Mouse (Mus musculus): Measurements from ENCODE around the gene Plekha1. TPM values are rescaled to one million over a fixed set of nuclear protein-coding genes. Genes with fewer than 3 reads are reported as not detected.

Gene Plekha1
- polyA plus RNA-seq, 1 experiment: 9.9 TPM

- H3K4me3 ChIP-seq (ENCODE audit: insufficient read depth, poor library complexity, severe bottlenecking): no peak overlapping the region
- H3K79me2 ChIP-seq (ENCODE audit: control insufficient read depth, insufficient read depth): no peaks in the 10 kb centered on the region
- no peaks in the 10 kb centered on the region for H3K79me3 ChIP-seq (ENCODE audit: low read depth)
- H3ac ChIP-seq (ENCODE audit: control insufficient read depth, insufficient read length, low read depth): no peak overlapping the region
- H3K36me3 ChIP-seq (ENCODE audit: control insufficient read depth, insufficient read depth): peaks cover 37% of the 10 kb centered on the region
- H3K27me3 ChIP-seq (ENCODE audit: control insufficient read depth, insufficient read depth, insufficient read length): no peaks in the 10 kb centered on the region
- TF ChIP-seq USF1 (IDR thresholded peaks at IDR 0.05; ENCODE audit: low read depth): no peak
- no peak for TF ChIP-seq CEBPB (IDR thresholded peaks at IDR 0.05; ENCODE audit: low read depth)
- no peak for TF ChIP-seq CTCF (IDR thresholded peaks at IDR 0.05; ENCODE audit: control insufficient read depth, insufficient read depth, insufficient read length)
- no peak for TF ChIP-seq MYOD1 (IDR thresholded peaks at IDR 0.05; ENCODE audit: control insufficient read depth, insufficient read length, low read depth)
- TF ChIP-seq MAX (IDR thresholded peaks at IDR 0.05): no peak
- no peak for TF ChIP-seq MYOG (IDR thresholded peaks at IDR 0.05; ENCODE audit: control insufficient read depth, extremely low read depth, insufficient read length)
- TF ChIP-seq FOSL1 (IDR thresholded peaks at IDR 0.05; ENCODE audit: insufficient read depth, low read length, poor library complexity, severe bottlenecking): no peak
Measured at GRCm38 (mm10) chr7:130903505-130904074, 38.0 kb downstream of the Plekha1 start.

- Histone ChIP-seq H3K4me3 (ENCODE audit: insufficient read depth, poor library complexity, severe bottlenecking) (no peak overlapping the region), H3K36me3 (ENCODE audit: control insufficient read depth, insufficient read depth) (peaks cover 37% of the 10 kb centered on the region), H3K79me2 (ENCODE audit: control insufficient read depth, insufficient read depth) (no peaks in the 10 kb centered on the region), H3ac (ENCODE audit: control insufficient read depth, insufficient read length, low read depth) (no peak overlapping the region), H3K27me3 (ENCODE audit: control insufficient read depth, insufficient read depth, insufficient read length) (no peaks in the 10 kb centered on the region), H3K79me3 (ENCODE audit: low read depth) (no peaks in the 10 kb centered on the region)
- TF ChIP-seq CTCF (IDR thresholded peaks at IDR 0.05; ENCODE audit: control insufficient read depth, insufficient read depth, insufficient read length): no peak
- no peak for TF ChIP-seq CEBPB (IDR thresholded peaks at IDR 0.05; ENCODE audit: low read depth)
- TF ChIP-seq MYOG (IDR thresholded peaks at IDR 0.05; ENCODE audit: control insufficient read depth, extremely low read depth, insufficient read length): no peak
- no peak for TF ChIP-seq MAX (IDR thresholded peaks at IDR 0.05)
- TF ChIP-seq MYOD1 (IDR thresholded peaks at IDR 0.05; ENCODE audit: control insufficient read depth, insufficient read length, low read depth): no peak
- no peak for TF ChIP-seq USF1 (IDR thresholded peaks at IDR 0.05; ENCODE audit: low read depth)
- TF ChIP-seq FOSL1 (IDR thresholded peaks at IDR 0.05; ENCODE audit: insufficient read depth, low read length, poor library complexity, severe bottlenecking): no peak
Measured at GRCm38 (mm10) chr7:130904571-130905365, 39.2 kb downstream of the Plekha1 start.

GRCm38 (mm10) chr7:130910841-130911240, 45.3 kb downstream of the Plekha1 start:
- no peaks in the 10 kb centered on the region for H3K27me3 ChIP-seq (ENCODE audit: control insufficient read depth, insufficient read depth, insufficient read length)
- H3K36me3 ChIP-seq (ENCODE audit: control insufficient read depth, insufficient read depth): peaks cover 11% of the 10 kb centered on the region
- H3K79me3 ChIP-seq (ENCODE audit: low read depth): no peaks in the 10 kb centered on the region
- H3K79me2 ChIP-seq (ENCODE audit: control insufficient read depth, insufficient read depth): no peaks in the 10 kb centered on the region
- no peak overlapping the region for H3K4me3 ChIP-seq (ENCODE audit: insufficient read depth, poor library complexity, severe bottlenecking)
- H3ac ChIP-seq (ENCODE audit: control insufficient read depth, insufficient read length, low read depth): no peak overlapping the region
- TF ChIP-seq FOSL1 (IDR thresholded peaks at IDR 0.05; ENCODE audit: insufficient read depth, low read length, poor library complexity, severe bottlenecking) (no peak), MAX (IDR thresholded peaks at IDR 0.05) (no peak), USF1 (IDR thresholded peaks at IDR 0.05; ENCODE audit: low read depth) (no peak), CTCF (IDR thresholded peaks at IDR 0.05; ENCODE audit: control insufficient read depth, insufficient read depth, insufficient read length) (no peak), MYOG (IDR thresholded peaks at IDR 0.05; ENCODE audit: control insufficient read depth, extremely low read depth, insufficient read length) (no peak), CEBPB (IDR thresholded peaks at IDR 0.05; ENCODE audit: low read depth) (no peak), MYOD1 (IDR thresholded peaks at IDR 0.05; ENCODE audit: control insufficient read depth, insufficient read length, low read depth) (no peak)

DNA sequence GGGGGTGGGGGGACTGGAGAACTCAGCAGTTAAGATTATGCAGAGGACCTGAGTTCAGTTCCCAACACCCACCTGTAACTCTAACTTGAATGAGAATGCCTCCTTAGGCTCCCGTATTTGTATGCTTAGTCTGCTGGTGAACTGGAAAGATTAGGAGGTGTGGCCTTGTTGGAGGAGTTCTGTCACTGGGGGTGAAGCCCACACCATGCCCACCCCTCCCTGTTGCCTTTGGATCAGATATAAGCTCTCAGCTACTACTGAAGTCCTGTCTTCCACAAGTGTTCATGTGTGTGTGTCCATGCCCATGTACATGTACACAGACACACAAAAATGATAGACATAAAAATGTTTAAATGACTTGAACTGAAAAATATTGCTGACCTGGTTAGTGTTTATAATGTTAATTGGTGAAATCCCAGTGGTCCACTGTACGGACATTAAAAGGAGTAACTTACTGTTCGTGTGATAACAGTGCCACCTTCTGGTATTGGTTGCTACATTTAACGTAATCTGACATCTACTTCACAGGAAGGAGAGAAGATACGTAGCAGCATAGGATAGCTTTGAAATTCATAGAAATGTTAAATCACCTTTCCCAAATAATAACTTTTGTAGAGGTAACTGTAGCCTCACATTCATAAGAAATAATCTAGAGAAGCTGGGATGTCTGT, 49.3 kb downstream of the Plekha1 start:
- Histone ChIP-seq H3K36me3 (ENCODE audit: control insufficient read depth, insufficient read depth) (peaks cover 6% of the 10 kb centered on the region), H3K79me3 (ENCODE audit: low read depth) (no peaks in the 10 kb centered on the region), H3K79me2 (ENCODE audit: control insufficient read depth, insufficient read depth) (no peaks in the 10 kb centered on the region), H3K4me3 (ENCODE audit: insufficient read depth, poor library complexity, severe bottlenecking) (no peak overlapping the region), H3ac (ENCODE audit: control insufficient read depth, insufficient read length, low read depth) (no peak overlapping the region), H3K27me3 (ENCODE audit: control insufficient read depth, insufficient read depth, insufficient read length) (no peaks in the 10 kb centered on the region)
- TF ChIP-seq MAX (IDR thresholded peaks at IDR 0.05) (no peak), FOSL1 (IDR thresholded peaks at IDR 0.05; ENCODE audit: insufficient read depth, low read length, poor library complexity, severe bottlenecking) (no peak), MYOD1 (IDR thresholded peaks at IDR 0.05; ENCODE audit: control insufficient read depth, insufficient read length, low read depth) (no peak), MYOG (IDR thresholded peaks at IDR 0.05; ENCODE audit: control insufficient read depth, extremely low read depth, insufficient read length) (no peak), CEBPB (IDR thresholded peaks at IDR 0.05; ENCODE audit: low read depth) (no peak), CTCF (IDR thresholded peaks at IDR 0.05; ENCODE audit: control insufficient read depth, insufficient read depth, insufficient read length) (no peak), USF1 (IDR thresholded peaks at IDR 0.05; ENCODE audit: low read depth) (no peak)

- no peak overlapping the region for H3K4me3 ChIP-seq (ENCODE audit: insufficient read depth, poor library complexity, severe bottlenecking)
- no peaks in the 10 kb centered on the region for H3K79me3 ChIP-seq (ENCODE audit: low read depth)
- no peaks in the 10 kb centered on the region for H3K79me2 ChIP-seq (ENCODE audit: control insufficient read depth, insufficient read depth)
- H3K36me3 ChIP-seq (ENCODE audit: control insufficient read depth, insufficient read depth): peaks cover 2% of the 10 kb centered on the region
- H3K27me3 ChIP-seq (ENCODE audit: control insufficient read depth, insufficient read depth, insufficient read length): no peaks in the 10 kb centered on the region
- H3ac ChIP-seq (ENCODE audit: control insufficient read depth, insufficient read length, low read depth): no peak overlapping the region
- no peak for TF ChIP-seq MYOD1 (IDR thresholded peaks at IDR 0.05; ENCODE audit: control insufficient read depth, insufficient read length, low read depth)
- TF ChIP-seq CEBPB (IDR thresholded peaks at IDR 0.05; ENCODE audit: low read depth): no peak
- no peak for TF ChIP-seq CTCF (IDR thresholded peaks at IDR 0.05; ENCODE audit: control insufficient read depth, insufficient read depth, insufficient read length)
- no peak for TF ChIP-seq MAX (IDR thresholded peaks at IDR 0.05)
- TF ChIP-seq USF1 (IDR thresholded peaks at IDR 0.05; ENCODE audit: low read depth): no peak
- no peak for TF ChIP-seq FOSL1 (IDR thresholded peaks at IDR 0.05; ENCODE audit: insufficient read depth, low read length, poor library complexity, severe bottlenecking)
- no peak for TF ChIP-seq MYOG (IDR thresholded peaks at IDR 0.05; ENCODE audit: control insufficient read depth, extremely low read depth, insufficient read length)
Measured at GRCm38 (mm10) chr7:130918260-130918659, 52.7 kb downstream of the Plekha1 start.

All from C2C12 (cell line).